Mouse (Mus musculus) heart, adult 2 months (tissue): ENCODE data around the gene Colgalt2.

Experiments
- CTCF ChIP-seq: fragments of 200-600 bp; IDR thresholded peaks from 2 replicates; pipeline ENCODE4 v1.8.1; 2022; ENCODE audit warnings: antibody characterized with exemption, mild to moderate bottlenecking, moderate library complexity
- POLR2A ChIP-seq: fragments of 200-500 bp; IDR thresholded peaks from 2 replicates; pipeline ENCODE4 v1.6.1; 2011; ENCODE audit warnings: mild to moderate bottlenecking, low read depth, low read length, control low read depth; ENCODE audit not compliant: insufficient read depth

DNA sequence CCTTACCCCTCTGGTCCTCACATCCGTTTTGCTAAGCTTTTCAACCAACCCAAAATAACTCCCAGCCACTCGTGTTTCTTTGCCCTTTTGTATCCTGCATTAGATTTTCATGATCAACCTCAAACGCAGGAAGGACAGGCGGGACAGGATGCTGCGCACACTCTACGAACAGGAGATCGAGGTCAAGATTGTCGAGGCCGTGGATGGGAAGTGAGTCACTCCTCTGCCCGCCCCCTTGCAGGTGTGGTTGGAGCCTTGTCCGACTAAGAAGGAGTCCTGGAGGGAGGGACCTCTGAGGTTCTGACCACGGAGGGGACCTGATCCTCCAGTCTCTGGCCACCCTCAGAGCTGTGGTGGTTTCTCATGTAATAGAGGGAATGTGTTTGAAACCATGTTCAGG, 100.2 kb downstream of the Colgalt2 start:
- TF ChIP-seq CTCF (no peak), POLR2A (no peak)
